Mouse (Mus musculus) monocyte, adult 59 days (primary cell): Measurements from ENCODE around the gene Rspry1. TPM values are rescaled to one million over a fixed set of nuclear protein-coding genes. Genes with fewer than 3 reads are reported as not detected.

ENCODE experiments used
- total RNA-seq, 2 experiments: library from RNA; stranded (reverse); gene quantifications; one replicate each; pipeline ENCODE4 v1.2.4; 2023

Gene Rspry1
- 10 to 100 TPM; 30.3 to 31.4 TPM for total RNA-seq

GRCm38 (mm10) chr8:94601607-94602385 is at the start of gene Rspry1, which contains the start of gene Fam192a:
TSS of gene Rspry1 (plus strand) at chr8:94601937.
TSS of gene Fam192a (minus strand) at chr8:94601997.

DNA sequence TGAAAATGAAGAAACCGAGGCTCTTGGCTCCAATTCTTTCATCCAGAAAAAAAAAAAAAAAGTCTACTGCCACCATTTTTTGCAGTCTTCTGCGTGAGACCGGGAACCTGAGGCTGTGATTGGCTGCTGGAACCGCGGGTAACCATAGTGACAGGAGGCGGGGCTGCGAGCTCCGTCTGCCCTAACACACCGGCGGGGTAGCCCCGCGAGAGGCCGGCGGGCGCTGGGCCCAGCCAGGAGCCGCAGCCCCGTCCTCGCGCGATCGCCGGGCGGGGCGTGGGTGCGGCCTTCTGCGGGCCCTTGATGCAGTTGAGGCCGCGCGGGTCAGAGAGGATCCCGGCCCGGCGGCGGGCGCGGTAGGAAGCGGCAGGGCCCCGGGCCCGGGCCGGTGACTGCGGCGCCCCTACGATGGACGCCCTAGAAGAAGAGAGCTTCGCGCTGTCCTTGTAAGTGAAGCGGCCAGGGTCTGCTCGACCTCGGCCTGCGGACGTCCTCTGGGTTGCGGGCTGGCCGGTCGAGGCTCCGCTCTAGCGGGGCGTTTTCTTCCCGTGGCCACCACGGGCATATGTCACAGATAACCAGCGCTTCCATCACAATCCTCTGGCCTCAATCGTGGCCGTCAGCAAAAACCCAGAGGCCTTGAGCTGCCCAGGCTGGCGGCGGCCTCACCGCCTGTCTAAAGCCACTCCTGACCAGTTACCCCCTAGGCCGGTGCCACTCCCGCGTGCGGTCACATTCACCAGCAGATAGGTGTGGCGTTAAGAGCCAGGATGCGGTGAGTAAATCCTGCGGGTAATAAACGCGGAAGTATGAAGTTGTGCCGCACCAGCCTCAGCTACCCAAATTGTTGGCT is 64.9 kb downstream of the Rspry1 start, which contains the start of gene Arl2bp:
Gene Arl2bp (plus strand): TSS at position 145 of the 853 bp plus-strand sequence.

DNA sequence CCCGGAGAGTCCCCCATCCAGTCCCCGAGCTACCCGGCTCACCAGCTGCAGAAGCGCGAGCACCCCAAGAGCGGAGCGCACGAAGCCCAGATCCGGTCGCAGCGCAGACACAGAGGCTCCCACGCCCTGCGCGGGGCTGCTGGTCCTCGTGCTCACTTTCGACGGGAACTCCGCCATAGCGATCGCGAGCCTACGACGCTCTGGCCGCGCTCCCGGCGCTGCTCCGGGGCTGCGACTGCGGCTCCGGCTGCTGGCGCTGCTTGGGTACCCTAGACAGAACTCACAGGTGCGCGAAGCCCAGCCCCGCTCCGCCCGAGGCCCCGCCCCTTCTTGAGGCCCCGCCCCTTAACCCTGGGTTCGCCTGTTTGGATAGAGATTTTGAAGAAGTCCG is 94.3 kb downstream of the Rspry1 start, which contains the start of gene Pllp:
Gene Pllp (minus strand): TSS at position 285 of the 391 bp plus-strand sequence.

Other genes with a start within 250 kb of the Rspry1 start
- gene Herpud1, start 215.5 kb upstream of the Rspry1 start, total RNA-seq = 100 to 1,000 TPM; 282 to 299 TPM
- gene Nlrc5, start 167.6 kb upstream of the Rspry1 start, total RNA-seq = 10 to 100 TPM; 97.0 to 98.9 TPM
- gene Cpne2, start 68.9 kb upstream of the Rspry1 start, total RNA-seq = 1 to 10 TPM; 7.2 to 7.5 TPM
- 10 to 100 TPM; 33.9 to 34.5 TPM for gene Fam192a, start 60 bp downstream of the Rspry1 start, total RNA-seq
- gene Arl2bp, start 64.7 kb downstream of the Rspry1 start, total RNA-seq = 10 to 100 TPM; 36.9 to 39.2 TPM
- gene Pllp, start 94.3 kb downstream of the Rspry1 start, total RNA-seq = not detected
- 1 to 10 TPM in 1 of 2 experiments, under 1 TPM in 1; 0.85 to 2.8 TPM for gene Ccl22, start 143.7 kb downstream of the Rspry1 start, total RNA-seq
- under 1 TPM; 0.18 to 0.24 TPM for gene Cx3cl1, start 170.1 kb downstream of the Rspry1 start, total RNA-seq
- not detected for gene Ccl17, start 208.5 kb downstream of the Rspry1 start, total RNA-seq
- gene Coq9, start 236.4 kb downstream of the Rspry1 start, total RNA-seq = 10 to 100 TPM; 29.1 to 29.5 TPM
- 10 to 100 TPM; 27.6 to 37.1 TPM for gene Ciapin1, start 236.4 kb downstream of the Rspry1 start, total RNA-seq